Mouse (Mus musculus) heart, adult 8-10 months (tissue): ENCODE results near the gene Lrrc32. TPM values are rescaled to one million over a fixed set of nuclear protein-coding genes. Genes with fewer than 3 reads are reported as not detected.

Experiments
- DNase-seq: peaks from one replicate; pipeline ENCODE4 v3.0.0; 2022; ENCODE audit warnings: low spot score
- total RNA-seq, 4 experiments: library from RNA; stranded (reverse); gene quantifications; 2 replicates each; pipeline ENCODE4 v1.2.4; 2022

Lrrc32 gene
- total RNA-seq, 4 experiments from 2014 or later, result 7.7 to 17.3 (median 12.2) TPM

DNA sequence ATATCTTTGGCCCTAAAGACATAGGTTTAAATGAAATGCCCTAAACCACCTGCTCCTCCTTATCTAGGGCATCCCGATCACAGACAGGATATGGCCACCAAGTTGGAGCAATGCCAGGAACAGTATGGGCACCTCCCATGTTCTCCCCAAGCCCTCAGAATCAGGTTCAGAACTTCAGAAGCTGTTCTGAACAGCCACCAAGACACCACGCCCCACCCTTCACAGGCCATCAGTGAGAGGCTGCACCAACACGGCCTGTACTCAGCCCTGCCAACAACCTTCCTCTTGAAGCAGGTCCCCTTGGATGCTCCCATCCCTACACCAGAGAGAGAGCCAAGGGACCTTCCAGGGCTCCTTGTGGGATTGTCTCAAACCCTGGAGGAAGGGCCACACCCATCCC is 55.5 kb downstream of the Lrrc32 start:
- DNase-seq, result no peak

DNA sequence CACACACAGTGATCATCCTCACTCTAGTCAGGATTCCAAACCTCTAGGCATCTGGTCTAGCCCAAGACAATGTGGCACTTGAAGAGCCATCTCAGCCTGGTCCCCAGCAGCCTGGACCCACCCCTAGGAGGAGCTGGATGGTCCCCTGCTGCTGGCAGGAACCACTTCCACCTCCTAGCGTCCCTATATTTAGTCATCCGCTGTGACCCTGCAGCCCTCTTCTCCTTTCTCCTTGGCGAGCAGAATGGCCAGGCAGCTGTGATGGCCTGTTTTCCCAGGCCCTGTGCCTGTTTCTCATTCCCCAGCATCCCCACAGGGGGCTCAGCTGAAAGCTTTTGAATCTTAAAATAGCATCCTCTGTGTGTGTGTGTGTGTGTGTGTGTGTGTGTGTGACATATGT is 59.8 kb downstream of the Lrrc32 start:
- peak; percentile 61 for DNase-seq

DNA sequence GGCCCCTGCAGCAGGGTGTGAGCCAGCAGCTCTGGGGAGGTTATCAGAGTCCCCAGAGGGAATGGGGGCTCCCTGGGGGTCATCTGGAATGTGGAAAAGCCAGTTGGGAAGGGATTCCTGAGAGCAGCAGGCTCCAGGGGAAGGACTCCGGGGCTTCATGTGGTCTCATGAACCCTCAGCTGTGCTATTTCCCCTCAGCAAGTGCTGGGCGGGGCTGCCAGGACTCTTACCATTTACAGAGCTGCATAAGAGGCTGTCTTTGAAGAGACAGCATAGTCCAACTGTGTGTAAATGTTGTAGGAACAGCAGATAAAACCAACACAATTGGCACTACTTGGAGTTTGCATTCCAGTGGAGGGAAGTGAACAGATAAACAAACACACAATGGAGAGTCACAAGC is 61.5 kb downstream of the Lrrc32 start:
- no peak for DNase-seq

DNA sequence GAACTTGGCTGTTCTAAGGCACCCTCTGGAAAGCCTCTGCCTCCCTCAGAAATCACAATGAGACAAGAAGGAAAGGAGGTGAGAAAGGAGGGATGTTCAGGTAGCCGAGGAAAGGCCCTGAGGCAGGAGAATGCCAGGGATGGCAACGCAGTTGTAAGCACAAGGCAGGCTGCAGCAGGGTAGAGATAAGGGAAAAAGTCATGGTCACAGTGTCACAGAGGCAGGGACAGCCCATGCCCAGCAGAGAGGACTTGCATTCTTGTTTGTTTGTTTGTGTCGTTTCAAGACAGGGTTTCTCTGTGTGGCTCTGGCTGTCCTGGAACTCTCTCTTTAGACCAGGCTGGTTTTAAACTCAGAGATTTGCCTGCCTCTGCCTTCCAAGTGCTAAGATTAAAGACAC is 62.0 kb downstream of the Lrrc32 start:
- no peak for DNase-seq

Other genes starting within 250 kb of the Lrrc32 start
- 10 to 100 TPM in 3 of 4 experiments, 1 to 10 TPM in 1; 7.6 to 13.8 (median 12.4) TPM for gene Acer3, start 168.1 kb upstream of the Lrrc32 start, total RNA-seq
- gene Tsku, start 128.0 kb upstream of the Lrrc32 start, total RNA-seq, result 1 to 10 TPM; 1.9 to 2.8 (median 2.5) TPM
- gene Gucy2d, start 48.9 kb upstream of the Lrrc32 start, total RNA-seq, result under 1 TPM in 3 of 4 experiments, not detected in 1; 0.12 to 0.20 (median 0.16) TPM
- gene Emsy, start 167.5 kb downstream of the Lrrc32 start, total RNA-seq, result 10 to 100 TPM; 22.9 to 29.1 (median 25.2) TPM
- gene Thap12, start 213.8 kb downstream of the Lrrc32 start, total RNA-seq, result 10 to 100 TPM; 70.7 to 89.1 (median 82.6) TPM